Mouse (Mus musculus) layer of hippocampus, adult 8-10 months (tissue): ENCODE data around the gene Zic5. TPM values are rescaled to one million over a fixed set of nuclear protein-coding genes. Genes with fewer than 3 reads are reported as not detected.
"Not testable (repeated sequence)": the region's sequence is repeated elsewhere in the genome, so short reads cannot be mapped to it uniquely, and the experiment has no call there.

Experiments
- DNase-seq, 2 experiments: peaks; one replicate each; pipeline ENCODE4 v3.0.0; 2022; ENCODE audit warnings: low spot score in 2 of 2
- total RNA-seq, 4 experiments: library from RNA; stranded (reverse); gene quantifications; 2 replicates each; pipeline ENCODE4 v1.2.4; 2022

Gene Zic5
- total RNA-seq, 4 experiments from 2014 or later, result 2.6 to 6.1 (median 4.2) TPM

DNA sequence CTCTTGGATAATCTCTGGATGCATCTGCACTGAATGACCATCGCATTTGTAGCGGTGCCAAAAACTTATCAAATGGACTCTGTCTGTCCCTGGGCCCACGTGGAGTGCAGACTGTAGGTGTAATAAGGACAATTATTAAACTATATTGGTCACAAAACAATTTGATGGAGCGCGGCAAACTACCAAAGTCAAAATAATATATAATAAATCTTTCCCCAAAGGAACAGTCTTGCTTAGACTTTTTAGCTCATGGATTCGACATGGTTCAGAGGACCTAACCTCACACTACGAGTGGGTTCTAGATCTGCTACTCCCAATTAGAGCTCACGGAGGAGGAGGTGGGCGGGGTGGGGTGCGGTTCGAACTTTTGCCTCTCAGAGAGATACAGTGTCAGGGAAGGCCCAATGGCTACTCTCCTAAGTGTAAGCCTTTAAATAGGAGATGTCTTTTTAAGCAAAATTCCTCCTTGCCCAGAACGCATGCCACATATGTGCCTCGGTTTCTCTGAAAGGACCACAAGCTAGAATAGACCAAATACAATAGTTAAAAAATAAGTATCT is 534 bp upstream of the Zic5 start:
- no peak for DNase-seq

DNA sequence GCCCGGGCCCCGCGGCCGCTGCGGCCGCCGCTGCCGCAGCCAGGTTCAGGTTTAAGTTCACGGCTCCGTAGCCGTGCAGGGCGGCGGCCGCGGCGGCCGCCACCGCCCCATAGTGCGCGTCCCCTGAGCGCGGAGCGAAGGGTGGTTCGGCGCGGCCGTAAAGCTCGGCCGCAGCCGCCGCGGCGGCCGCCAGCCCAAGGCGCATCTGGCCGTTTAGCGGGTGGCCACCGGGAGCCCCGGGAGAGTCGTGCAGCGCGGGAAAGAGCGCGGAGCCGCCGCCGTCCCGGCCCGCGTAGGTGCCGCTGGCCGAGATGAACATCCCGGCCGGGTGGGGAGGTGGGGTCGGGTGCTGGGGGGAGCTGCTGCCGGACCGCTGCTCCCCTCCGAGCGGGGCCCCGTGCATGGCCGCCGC is 1.1 kb downstream of the Zic5 start:
- no peak for DNase-seq

DNA sequence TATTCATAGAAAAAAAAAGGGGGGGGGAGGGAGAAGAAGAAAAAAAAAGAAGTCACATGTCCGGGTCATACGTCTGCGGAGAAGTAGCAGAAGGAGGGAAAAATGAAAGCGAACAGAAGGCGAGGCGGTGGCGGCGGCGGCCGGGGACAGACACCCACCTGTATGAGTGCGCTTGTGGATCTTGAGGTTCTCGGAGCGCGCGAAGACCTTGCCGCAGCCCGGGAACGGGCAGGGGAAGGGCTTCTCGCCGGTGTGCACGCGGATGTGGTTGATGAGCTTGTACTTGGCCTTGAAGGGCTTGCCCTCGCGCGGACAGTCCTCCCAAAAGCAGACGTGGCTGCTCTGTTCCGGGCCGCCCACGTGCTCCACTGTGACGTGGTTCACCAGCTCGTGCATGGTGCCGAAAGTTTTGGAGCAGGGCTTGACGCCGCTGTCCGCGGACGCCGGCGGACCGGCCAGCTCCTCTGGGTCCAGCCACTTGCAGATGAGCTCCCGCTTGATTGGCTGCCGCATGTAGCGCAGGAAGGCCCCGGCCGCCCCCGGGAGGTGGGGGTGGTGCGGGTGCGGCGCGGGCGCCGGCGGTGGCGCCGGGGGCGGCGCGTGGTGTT is 1.6 kb downstream of the Zic5 start:
- DNase-seq, result not testable (repeated sequence)

DNA sequence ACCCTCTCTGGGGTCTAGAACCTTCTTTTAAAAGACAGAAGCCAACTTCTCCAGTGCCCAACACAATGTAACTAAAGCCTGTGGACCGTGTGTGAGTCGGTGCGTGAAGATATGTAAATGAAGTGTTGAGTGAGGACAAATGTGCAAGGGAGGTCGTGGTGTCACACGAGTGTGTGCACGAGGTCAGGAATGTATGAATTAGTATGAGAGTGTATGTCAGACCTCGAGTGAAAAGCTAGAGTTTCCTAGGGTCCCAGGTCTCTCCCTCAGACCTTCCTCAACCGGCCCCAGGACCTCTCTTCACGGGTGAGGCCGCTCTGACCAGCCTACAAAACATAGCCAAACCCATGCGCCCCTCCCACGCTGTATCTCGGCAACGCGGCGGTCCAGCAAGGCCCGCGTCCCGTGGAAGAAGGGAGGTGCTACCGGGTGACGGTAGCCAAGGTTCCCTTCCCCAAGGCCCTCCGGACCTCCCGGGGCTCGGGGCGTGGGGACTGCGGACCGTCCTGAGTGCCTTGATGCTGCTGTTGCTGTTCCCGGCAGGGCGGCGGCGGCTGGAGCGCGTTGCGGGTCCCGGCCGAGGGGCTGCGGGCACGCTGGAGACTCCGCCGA is 2.3 kb downstream of the Zic5 start:
- DNase-seq, result no peak

DNA sequence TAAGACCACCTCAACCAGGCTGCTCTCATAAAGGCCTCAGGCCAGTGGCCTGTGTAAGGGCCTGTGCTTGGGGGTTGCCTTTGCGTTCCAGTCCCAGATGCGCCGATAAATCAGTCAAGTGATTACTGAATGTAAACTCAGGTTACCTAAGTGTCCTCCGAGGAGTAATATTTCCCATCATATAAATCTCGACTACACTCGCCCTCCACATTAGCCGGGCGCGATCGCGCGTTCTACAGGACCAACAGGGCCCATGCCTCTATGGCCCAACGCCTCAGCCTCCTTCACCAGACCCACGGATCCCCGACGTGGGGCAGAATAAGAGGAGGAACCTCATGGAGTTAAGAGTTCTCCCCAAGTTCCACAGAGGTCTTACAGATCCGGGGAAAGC is 2.8 kb downstream of the Zic5 start:
- no peak for DNase-seq

DNA sequence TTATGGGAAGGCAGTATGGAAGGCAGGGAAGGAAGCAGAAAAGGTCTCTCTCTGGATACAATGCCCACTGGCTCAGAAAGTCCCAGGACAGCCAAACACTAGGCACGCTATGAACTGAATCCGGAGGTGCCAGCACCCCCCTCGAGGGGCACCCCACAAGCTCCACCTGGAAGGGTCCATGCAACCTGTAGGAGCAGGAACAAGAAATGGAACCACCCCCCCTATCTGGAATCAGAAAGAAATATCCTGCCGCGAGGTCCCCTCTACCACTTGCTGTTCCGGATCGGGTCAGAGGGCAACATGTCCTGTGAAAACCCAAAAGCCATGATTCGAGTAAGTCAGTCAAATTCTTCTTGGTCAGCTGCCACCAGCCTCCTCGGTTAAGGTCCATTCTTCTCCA is 3.5 kb downstream of the Zic5 start:
- DNase-seq, result no peak

DNA sequence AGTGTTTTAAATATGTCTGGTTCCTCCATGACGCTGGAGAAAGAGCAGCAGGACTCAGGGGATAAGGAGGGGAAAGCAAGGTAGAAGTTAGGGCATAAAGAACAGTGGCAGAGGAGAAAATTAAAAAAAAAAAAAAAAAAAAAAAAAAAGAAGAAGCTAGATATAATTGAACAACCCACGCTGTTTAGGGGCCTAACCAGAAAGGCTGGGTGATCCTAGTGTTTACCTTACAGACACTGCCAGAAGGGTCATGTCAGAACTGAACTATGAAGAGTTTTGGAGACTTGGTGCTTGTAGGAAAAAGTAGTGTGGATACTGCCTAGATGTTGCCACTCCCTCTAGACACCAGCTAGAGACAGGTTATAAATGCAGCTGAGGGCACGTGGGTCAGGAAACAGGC is 4.0 kb downstream of the Zic5 start:
- no peak for DNase-seq

DNA sequence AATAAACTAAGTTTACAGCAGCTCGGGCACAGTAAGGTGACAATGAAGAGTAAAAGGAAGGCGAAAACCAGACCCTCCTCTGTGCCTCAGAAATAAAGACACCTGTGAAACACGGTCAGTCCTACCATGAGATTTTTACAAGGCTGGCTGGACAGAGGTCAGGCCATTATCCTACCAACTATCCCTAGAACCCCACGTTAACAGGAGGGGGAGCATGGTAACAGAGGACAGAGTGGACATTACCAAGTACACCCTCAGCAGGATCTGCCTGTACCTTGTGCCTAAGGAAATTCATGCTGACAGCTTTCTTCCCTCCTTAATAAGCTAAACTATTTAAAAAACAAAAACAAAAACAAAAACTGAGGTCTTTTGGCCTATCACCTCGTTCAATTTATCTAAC is 5.3 kb downstream of the Zic5 start:
- DNase-seq, result no peak

DNA sequence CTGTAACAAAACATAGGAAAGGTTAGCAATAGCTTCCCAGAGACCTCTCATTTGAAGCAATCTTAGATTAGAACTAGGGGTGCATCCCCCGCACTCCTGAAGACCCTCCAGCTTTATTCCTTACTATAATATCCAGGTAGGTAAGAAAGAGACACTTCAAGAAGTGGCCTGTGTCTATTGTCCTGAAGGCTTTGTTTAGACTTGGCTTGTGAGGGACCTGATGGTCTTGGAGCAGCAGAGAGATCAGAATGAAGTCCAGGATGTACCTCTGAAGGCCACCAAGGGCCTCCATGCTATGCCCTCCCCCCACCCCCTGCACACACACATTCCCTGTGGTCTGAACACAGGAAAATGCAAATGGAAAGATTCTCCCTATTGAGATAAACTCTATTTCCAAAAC is 5.7 kb downstream of the Zic5 start:
- no peak for DNase-seq

DNA sequence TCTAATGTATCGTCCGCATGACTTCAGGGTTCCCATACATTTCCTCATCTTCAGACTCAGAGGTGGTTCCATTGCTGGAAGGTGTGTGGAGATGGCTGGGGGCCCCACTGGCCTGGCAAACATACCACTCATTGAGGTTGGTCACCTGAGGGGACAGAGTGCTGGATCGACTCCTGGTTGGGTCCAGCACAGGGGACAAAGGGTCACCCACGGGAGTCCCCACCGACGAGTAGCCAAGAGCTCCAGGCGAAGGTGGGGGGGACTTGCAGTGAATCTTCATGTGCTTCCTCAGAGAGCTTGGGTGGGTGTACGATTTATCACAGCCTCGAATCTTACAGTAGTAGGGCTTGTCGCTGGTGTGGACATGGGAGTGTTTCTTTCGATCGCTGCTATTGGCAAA is 6.1 kb downstream of the Zic5 start:
- DNase-seq, result not testable (repeated sequence)

DNA sequence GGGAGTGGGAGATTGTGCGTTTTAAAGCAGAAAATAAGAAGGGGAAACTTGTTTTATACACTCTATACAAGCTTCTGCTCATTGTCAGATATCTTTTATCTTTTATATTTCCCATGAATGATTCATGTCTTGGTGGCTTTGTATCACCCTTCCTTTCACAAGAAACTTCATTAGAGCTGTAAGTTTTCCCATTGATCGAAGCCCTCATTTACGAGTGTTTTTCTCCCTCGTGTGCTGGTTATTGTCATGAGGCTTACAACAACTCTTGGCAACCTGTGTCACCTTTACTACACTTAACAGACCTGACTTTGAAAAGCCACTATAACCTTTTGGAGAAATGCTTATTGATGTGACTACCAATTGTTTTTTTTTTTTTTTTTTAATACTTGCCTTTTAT is 9.9 kb downstream of the Zic5 start:
- no peak for DNase-seq

DNA sequence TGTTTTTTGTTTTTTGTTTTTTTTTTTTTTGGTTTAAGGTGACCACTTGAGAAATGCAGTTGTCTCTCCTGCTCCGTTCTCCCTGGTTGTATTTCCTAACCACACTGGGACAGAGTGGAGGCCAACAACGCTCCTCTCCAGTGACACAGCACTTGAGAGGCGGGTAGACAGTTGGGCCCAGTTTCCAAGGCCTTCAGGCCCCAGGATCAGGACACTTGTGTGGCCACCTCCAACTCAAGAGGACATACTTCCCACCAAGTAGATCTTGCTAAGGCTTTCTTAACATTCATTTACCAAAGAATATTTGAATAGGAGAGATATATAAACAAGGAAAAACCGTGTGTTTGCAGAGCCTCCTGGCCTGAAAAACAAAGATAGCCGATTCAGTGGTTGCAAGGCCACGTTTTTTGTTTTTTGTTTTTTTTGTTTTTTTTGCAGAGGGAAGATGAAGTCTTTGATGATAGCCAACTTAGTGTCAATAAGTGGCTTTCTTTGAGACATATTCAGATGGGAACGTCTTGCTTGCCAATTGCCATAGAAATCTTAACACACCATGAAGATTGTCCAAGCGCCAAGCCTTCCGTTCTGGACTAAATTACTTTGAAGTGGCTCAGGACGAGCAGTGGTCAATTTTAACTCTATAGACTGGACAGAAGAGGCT is 10.4 kb downstream of the Zic5 start:
- no peak for DNase-seq

DNA sequence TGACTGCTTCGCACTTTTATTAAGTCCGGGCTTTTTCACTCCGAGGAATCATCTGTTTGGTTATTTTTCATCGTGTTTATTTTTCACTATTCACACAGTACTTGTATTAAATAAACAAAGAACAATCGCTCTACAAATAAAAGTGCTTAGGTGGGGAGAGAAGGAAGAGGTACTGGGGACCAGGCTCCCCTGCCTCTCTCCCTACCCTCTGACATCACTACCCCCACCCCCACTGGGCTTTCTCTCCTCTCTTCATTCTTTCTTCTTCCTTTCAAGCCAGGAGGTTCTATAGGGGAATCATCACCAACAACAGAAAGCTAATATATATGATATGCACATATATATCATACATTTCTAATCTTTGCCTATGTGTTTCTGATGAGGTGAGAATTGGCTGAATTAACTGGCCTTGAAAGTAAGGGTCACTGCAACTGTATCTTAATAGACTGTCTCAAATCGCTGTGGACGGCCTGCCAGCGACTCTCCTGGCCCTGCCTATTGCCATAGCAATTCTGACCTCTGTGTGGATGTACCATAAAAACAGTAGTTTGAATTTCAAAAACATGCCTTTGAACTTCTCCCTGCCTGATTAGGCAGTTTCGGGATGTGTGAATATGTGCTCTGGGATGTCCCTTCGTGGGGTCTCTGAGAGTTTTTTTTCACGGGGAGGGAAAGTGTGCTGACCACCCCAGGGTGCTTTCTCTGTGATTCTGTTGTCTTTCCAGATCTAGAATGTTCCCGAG is 11.3 kb downstream of the Zic5 start:
- no peak for DNase-seq

DNA sequence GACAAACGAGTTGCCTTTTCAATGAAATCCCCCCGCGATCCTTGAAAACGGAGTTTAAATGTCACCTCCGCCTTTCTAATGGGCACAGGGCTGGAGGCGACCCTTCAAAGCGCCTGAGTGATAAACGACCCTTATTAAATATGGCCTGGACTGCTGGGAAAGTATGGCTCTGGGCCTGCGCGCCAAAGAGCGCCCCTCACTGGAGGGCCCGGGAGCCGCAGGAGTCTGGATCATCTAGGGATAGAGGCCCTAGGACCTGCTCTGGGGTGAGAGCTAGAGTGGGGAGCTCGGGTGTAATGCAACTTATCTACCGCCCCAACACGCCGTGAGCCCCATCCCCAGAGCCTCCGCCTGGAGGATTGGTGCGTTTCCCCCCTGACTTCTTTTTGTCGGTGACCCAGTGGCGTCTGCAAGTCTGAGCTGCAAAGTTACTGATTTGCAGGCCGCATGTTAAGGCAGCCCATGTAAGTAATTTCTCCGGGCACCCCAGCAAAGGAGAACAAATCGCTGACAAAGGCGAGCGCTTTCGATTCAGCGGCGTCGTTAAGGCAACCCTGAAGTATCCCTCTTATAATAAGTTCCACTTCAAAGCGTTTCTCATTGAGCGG is 12.0 kb downstream of the Zic5 start:
- peak; percentile 55 to 65 for DNase-seq

DNA sequence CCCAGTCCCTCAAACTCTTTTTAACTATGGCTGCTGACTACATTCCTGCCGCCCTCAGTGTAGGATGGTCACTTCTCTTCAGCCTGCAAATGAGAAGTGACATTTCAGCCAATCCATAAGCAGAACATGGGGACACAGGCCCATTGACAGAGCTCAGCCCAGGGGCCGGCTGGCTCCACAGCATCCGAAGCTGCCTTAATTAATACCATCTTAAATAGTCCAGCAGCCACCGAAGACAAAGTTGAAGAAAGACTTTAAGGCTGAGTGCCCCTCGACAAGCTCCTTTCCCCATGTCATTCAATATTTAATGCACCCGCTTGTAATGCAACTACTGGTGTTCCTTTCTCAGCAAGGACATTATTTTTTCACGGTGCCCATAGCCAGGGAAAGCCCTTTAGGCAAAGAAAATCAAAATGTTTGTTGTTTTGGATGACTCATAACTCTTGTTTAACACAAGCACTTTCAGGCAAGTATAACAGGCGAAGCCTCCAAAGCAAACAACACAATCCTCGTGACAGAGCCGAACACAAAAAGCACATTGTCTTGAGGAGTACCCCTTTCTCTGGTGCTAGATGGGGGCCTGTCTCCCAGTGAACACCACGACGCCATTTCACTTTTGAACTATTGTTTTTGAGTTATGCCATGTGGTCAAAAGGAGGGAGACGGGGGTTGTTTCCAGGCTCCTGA is 12.6 kb downstream of the Zic5 start:
- no peak for DNase-seq

DNA sequence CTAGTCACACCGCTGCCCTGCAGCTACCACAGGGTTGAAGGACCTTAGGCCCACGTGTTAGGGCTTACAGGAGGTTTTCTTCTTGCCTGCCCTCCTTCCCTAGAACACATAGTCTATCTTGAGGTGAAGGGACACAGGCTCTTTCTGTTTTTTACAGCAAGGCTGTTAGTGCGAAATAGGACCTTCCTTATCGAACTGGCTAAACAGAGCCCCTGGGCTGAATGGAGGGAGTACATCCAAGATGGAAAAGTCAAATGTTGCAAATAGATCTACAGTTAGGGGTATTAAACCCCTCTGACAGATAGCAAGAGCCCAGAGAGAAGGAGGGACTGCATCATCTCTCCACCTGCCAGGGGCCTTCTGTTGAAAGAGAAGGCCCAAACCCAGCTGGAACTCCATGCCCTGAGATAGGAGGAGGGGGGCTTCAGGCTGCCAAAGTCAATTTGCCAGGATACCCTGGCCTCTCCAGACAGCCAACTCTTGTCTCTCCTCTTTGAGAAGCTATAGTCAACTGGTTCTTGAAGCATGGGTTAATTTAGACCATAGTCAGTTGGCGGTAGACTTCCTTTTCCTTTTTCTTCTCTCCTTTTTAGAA is 13.8 kb downstream of the Zic5 start:
- no peak for DNase-seq

DNA sequence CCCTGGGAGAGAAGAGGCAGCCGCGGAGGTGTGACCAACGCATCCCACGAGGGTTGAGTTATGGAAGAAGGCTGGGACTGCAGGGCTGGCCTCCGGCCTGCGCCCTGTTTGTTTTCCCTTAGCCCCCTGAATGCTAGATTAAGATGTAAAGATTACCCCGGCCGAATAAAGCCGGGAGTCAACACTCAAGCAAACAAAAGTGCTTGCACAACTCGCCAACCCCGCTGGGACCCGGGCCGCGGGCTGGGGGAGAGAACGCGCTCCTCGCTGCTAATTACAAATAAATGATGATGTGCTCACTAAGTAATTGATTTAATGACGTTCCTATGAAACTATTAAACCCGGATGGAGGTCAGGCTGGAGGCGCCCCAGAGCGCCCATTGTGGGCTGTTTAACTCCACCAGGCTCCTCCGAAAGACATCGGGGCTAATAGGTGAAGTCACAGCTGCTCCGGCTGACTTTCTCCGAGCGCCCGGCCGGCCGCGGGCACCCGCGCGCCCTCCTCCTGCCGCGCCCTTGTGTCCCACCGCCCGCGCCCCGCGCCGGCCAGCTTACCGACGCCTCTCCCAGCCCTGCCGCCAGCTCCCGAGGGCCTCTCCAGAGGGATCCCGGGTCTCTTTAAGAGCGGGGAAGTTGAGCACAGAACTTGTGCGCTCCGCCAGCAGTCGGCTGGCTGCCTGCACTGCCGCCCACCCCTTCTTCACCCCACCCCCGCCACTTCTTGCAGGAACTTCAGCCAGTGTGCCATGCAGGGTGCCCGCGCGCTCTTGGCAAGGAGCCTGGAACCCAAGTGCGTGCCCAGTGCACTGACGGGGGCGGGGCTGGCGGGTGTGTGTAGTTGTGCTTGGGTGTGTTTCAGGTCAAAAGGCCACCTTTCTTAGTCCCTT is 14.7 kb downstream of the Zic5 start, which contains the start of gene Gm5089:
Gm5089 (minus strand) TSS at position 620 of the 887 bp plus-strand sequence.
- DNase-seq, result peak in 1 of 2 experiments; percentile 43

DNA sequence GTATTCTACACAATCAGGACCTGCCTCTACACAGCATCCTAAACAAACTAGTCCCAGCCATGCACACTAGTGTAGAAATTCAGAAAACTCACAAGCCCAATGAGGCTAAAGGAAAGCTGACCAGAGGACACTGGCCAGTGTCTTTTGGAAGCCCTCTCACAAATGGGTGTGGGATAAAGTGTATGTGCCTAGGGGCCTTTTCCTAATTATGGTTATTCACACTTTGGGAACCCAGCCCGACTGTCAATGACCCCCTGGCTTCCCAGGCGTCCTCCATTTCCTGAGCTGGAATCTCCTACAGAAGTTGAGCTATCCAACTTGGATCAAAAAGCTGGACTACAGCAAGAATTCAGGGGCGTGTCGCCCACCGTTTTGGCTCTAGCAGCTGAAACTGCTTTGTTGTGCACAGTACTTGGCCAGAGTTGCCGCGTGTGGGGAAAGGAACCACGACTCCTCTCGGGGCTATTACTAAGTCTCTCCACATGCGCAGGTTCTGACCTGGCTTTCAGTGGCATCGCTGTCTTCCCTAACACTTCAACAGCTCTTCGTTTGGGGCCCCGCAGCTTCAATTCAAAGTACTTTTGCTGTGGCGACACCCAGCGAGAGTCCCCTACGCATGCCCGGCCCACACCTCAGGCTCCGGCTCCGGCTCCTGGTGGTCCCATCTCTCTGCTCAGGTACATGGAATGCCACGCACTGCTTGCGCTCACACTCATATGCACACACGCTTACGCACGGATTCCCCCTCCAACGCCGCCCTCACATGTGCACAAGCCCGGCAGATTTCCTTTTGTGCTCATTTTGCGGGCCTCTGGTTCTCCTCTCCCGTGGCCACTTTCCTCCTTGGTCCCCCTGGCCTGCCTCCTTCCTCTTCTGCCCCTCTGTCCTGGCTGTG is 15.6 kb downstream of the Zic5 start:
- DNase-seq, result no peak
